Mouse (Mus musculus) urinary bladder, postnatal 25 days (tissue): ENCODE data around the gene Spc25.

Experiments used
- DNase-seq: peaks from one replicate; pipeline ENCODE4 v3.0.0; 2022; ENCODE audit warnings: low spot score

Gene Spc25

DNA sequence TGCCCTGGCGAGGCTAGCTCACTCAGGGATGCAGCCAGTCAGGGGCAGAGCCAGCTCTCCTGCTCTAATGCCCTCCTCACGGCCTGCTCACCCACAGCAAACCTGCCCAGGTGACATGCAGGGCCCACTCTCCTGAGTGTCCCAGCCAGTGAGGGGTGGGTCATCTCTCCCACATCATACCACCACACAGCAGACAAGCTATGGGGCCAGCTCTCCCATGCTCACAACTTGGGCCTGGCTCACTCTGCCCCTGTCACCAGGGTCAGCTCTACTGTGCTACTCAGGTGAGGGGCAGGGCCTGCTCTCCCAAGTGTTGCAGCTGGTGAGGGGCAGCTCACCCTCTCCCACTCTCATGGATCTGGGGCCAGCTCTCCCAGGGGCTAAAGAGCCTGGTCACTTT, 18.0 kb downstream of the Spc25 start:
- DNase-seq, result no peak

DNA sequence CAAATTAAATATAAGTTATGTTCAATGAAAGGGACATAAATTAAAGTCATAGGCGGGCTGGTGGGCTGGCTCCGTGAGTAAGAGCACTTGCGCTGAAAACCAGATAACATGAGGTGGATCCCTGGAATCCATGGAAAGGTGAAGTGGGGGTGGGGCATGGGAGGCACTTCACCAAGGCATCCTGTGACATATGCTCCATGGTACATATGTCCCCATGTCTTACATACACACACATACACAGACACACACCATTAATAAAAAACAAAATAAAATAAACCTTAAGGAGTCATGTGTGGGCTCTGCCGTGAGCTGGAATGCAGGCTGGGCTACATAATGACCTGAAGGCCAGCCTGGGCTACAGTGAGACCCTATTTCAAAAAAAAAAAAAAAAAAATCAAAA, 26.3 kb downstream of the Spc25 start:
- no peak for DNase-seq

DNA sequence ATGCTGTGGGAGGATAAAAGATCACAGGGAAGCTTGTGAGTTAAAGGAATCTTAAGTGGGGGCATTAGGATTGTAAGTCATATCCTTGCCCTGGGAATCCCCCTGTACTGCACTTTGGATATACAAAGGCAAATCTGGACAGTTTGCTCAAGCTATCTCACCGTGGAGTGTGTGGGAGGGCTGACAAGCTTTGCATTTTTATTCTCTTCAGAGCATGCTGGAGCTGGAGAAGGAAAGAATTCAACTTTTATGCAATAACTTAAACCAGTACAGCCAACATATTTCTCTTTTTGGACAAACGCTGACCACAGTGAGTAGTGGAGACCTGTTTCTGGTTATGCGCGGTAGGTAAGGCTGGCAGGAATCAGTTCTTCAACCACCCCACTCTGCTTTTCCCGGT, 30.7 kb downstream of the Spc25 start:
- no peak for DNase-seq

DNA sequence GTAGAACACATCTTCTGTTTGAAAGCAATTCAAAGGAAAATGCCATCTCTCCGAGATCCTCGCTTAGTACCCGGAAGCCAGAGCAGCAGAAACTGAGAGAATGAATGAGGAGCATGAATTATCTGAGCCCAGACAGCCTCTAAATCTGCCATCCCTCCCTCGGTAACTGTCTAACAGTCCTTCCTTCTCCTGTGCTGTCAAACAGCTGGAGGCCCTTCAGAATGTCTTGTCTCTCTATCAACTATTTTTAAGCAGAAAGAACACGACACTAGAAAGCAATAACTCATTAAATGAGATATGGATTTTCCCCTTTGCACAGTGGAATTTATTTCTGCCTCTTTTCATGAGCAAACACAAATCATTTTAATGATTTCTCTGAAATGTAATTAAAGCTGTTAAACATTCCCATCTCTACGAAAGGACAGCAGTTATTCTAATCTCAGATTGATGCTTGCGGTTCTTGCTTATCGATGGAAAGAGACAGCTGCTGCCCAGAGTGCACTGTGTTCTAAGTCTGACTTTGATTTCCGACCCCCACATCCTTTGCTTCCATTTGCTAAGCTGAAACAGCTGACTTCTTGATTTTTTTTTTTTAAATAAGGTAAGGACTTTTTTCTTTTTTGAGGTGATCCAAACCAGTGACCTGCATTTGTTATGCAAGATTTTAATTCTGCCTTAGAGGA, 35.5 kb downstream of the Spc25 start:
- DNase-seq, result no peak

DNA sequence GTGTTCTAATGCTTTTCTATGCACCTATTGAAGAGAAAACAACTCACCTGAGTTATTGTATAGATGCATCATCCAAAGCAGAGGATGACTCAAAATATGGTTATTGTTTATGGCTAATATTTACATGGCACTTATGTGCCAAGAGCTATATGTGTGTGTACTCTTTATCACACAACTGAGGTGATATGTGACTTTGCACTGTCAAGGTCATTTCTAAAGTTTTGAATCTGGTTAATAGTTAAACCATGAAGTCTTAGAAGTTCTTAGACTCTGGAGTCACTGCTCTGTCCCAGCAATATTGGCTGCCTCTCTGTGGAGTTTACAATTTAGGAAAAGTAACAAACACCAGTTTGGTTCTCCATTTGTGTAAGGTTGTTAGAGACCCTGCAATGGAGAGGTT, 47.1 kb downstream of the Spc25 start:
- no peak for DNase-seq

DNA sequence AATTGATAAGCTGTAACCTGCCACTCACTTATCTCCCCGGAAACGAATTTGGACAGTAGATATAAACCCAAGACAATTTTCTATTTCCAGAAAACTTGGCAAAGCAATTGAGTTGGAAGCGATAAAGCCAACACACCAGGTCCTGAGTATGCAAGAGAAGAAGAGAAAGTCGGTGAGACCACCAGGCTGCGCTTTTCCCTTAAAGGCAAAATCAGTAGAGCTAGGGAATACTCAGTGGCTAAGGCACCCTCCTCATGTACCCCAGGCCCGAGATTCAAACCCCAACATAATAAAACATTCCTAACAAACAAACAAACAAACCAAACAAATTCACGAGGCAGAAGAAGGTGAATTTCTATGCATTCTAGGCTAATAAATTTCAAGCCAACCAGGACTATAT, 49.7 kb downstream of the Spc25 start:
- DNase-seq, result no peak

DNA sequence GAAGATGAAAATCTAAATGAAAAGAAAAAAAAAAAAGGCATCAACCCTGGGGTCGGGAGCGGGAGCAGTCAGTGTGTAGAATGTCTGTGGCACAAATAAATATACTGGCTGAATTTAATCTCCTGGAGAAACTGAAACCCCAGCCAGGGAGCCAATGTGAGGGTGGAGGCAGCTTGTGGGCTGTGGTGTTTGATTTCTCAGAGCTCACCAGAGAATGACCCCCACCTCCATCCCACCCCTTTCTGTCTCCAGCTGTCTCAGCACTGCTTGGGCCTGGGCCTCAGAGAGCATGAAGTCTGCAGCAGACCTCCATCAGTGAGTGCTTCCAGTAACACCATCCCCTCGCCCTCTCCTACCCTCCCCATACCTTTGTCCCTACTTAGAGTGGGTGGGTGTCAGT, 50.1 kb downstream of the Spc25 start:
- no peak for DNase-seq

DNA sequence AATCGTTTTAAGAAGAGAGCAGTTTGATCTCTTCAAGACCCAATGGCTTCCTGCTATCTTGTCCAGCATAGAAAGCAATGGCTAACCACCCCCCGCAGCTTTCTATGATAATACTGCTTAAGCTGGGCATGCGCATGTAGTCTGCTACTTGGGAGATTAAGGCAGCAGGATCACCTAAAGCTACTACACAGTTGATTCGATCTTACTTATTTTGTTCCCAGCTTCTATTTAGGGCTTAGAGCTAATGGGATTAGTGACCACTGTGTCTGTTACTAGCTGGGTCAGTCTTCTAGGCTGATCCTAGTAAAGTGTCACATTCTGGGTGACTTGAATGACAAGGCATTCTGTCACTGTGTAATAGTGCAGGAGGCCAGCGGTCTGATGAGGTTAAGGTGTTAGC, 55.2 kb downstream of the Spc25 start:
- no peak for DNase-seq

DNA sequence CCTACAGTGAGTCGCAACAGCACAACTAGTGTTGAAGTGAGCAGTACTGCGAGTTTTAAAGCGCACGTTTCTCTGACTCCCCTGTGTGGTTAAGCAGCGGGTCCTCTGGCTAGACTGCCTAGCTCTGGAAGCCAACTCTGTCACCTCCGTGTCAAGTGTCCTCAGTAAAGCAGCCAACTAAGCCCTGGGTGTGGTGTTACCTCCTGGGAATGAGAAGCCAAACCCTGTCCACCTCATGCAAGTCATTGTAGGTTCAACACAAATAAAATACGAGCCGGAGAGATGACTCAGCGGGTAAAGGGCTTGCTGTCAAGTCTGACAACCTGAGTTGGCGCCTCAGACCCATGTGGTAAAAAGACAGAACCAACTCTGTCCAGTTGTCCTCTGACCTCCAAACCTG, 56.8 kb downstream of the Spc25 start:
- DNase-seq, result peak; percentile 9

DNA sequence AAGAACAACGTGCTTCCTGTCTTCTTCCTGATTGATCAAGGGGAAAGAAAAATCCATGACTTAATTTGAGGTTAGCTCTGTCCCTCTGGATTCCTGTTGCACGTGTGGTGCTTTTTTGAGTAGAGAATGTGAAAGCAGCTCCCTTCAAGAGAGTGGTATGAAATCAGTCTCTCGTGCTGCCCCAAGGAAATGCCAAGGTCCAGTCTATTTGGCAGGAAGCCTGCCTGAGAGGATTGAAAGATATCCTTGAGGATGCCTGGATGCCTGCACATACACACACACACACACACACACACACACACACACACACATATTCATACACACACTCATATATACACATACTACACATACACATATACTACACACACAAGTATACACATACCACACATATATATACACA, 57.3 kb downstream of the Spc25 start:
- no peak for DNase-seq
